Comparison of ENCODE assay signal across 9 mouse cellular contexts in the genomic region with DNA sequence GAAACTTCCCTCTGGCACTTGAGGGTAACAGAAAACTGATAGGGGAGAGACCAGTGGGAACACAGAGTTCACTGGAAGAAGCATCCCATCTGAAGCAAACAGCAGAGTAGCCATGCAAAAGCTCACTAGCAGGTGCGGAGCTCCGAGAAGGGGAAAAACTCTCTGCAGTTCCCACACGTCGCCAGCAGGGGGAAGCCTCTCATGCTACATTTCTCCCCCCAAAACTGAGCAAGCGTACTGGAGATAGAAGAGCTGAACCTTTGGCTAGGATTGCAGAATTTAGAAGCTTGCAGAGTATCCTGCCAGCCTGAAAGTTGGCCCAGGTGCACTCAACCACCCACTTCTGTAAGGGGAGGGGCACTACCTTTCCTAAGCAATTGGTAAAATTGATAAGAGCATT. TPM values are rescaled to one million over a fixed set of nuclear protein-coding genes. Genes with fewer than 3 reads are reported as not detected.
DNase-seq lines count a peak whose midpoint lies in the region; ATAC-seq and TF ChIP-seq lines count a peak whose summit lies in the region.
"Had no signal": no experiment of that assay in that cellular context is flagged by ENCODE, and none has a peak within 500 bp of the region (broad histone marks: within the 10 kb centered on the region; RNA-seq: fewer than 3 reads in every experiment).

No protein-coding gene starts in this region.

- 14% methylated on average over 5 of the region's 5 CpGs for WGBS in heart, embryonic 14.5 days
- 11% methylated on average over 5 of the region's 5 CpGs for WGBS in large intestine, adult 2 months
- WGBS in lung, embryonic 14.5 days: 9% methylated on average over 5 of the region's 5 CpGs

- no peak overlapping the region for H3K9ac ChIP-seq in heart, embryonic 14.5 days (ENCODE audit: low read length)
- no peak overlapping the region for H3K9ac ChIP-seq in lung, embryonic 14.5 days
- H3K9ac ChIP-seq: limb, embryonic 15.5 days had no signal

- no peak for ATAC-seq in heart, embryonic 14.5 days (ENCODE audit: insufficient number of reproducible peaks, insufficient read depth, low FRiP score, low read depth)
- ATAC-seq in lung, embryonic 14.5 days (ENCODE audit: insufficient read depth): peak; percentile 58; the same call in 1 of the 2 replicates
- no peak for ATAC-seq in erythroblast, adult 5-6 weeks (replicated peaks; ENCODE audit: low FRiP score, poor library complexity, severe bottlenecking)

- no peaks in the 10 kb centered on the region for H3K9me3 ChIP-seq in heart, embryonic 14.5 days (ENCODE audit: control insufficient read depth, low read length)
- H3K9me3 ChIP-seq in lung, embryonic 14.5 days (ENCODE audit: low read depth, low read length): no peaks in the 10 kb centered on the region
- H3K9me3 ChIP-seq: limb, embryonic 15.5 days had no signal

- H3K27ac ChIP-seq in heart, embryonic 14.5 days (replicated peaks in 1 of 2; ENCODE audit: control insufficient read depth in 1 of 2, insufficient read depth in 1 of 2, low read depth in 2 of 2, low read length in 2 of 2): no peak overlapping the region
- no peak overlapping the region for H3K27ac ChIP-seq in lung, embryonic 14.5 days (ENCODE audit: low read depth)
- H3K27ac ChIP-seq: limb, embryonic 15.5 days had no signal

- DNase-seq in CD8-positive naive resting alpha-beta T cell, adult 2 months (ENCODE audit: low read depth in 2 of 2, low spot score in 2 of 2): peak; percentile 58 to 75
- DNase-seq in adrenal gland, adult 2 months: peak; percentile 64
- DNase-seq in embryo, embryonic 9.5 days (ENCODE audit: extremely low spot score): peak; percentile 66
- peak; percentile 1 for DNase-seq in large intestine, adult 2 months (ENCODE audit: low read depth, low spot score)
- peak; percentile 84 for DNase-seq in lung, embryonic 14.5 days
- peak; percentile 57 for DNase-seq in right cerebral cortex, postnatal 25 days

- peaks cover 4% of the 10 kb centered on the region for H3K27me3 ChIP-seq in heart, embryonic 14.5 days (ENCODE audit: control insufficient read depth, insufficient read depth, low read length)
- H3K27me3 ChIP-seq in lung, embryonic 14.5 days (ENCODE audit: insufficient read depth, low read length): no peaks in the 10 kb centered on the region

- TF ChIP-seq CTCF in lung, embryonic 14.5 days (IDR thresholded peaks at IDR 0.05; ENCODE audit: low read depth): peak; percentile 82

- peak overlapping the region; percentile 4; the same call in 1 of the 2 replicates for H3K4me2 ChIP-seq in heart, embryonic 14.5 days (ENCODE audit: low read length)
- no peak overlapping the region for H3K4me2 ChIP-seq in lung, embryonic 14.5 days
- H3K4me2 ChIP-seq: limb, embryonic 15.5 days had no signal

- no peak overlapping the region for H3K4me3 ChIP-seq in heart, embryonic 14.5 days (ENCODE audit: control insufficient read depth in 1 of 2, insufficient read depth in 1 of 2, low read depth in 1 of 2, low read length in 2 of 2)
- no peak overlapping the region for H3K4me3 ChIP-seq in lung, embryonic 14.5 days (ENCODE audit: low read depth, low read length)
- H3K4me3 ChIP-seq: limb, embryonic 15.5 days had no signal

- H3K4me1 ChIP-seq in heart, embryonic 14.5 days (ENCODE audit: control insufficient read depth in 2 of 2, insufficient read depth in 2 of 2, low read length in 2 of 2): no peaks in the 10 kb centered on the region
- no peaks in the 10 kb centered on the region for H3K4me1 ChIP-seq in lung, embryonic 14.5 days (ENCODE audit: insufficient read depth)
- H3K4me1 ChIP-seq: limb, embryonic 15.5 days had no signal

- H3K36me3 ChIP-seq in heart, embryonic 14.5 days (ENCODE audit: control insufficient read depth, insufficient read depth, low read length): no peaks in the 10 kb centered on the region
- no peaks in the 10 kb centered on the region for H3K36me3 ChIP-seq in lung, embryonic 14.5 days (ENCODE audit: insufficient read depth)
- H3K36me3 ChIP-seq: limb, embryonic 15.5 days had no signal

RNA-seq across cellular contexts. Expression of a gene that starts 14.7 kb away (rescaled TPM):
- 1 to 10 TPM; 1.6 to 5.0 TPM for total RNA-seq in adrenal gland, adult 2 months (2021)
- 3.1 and 8.3 TPM in 2 replicates for polyA plus RNA-seq in adrenal gland, adult 2 months (2012; rRNA removed)
- 4.7 and 5.5 TPM in 2 replicates for polyA plus RNA-seq in heart, embryonic 14.5 days (2014; fragmentation: Nextera tagmentation; extraction: Ambion mirVana)
- 0.92 and 1.0 TPM in 2 replicates for polyA plus RNA-seq in large intestine, adult 2 months (2012; rRNA removed)
- 15.7 and 16.2 TPM in 2 replicates for polyA plus RNA-seq in lung, embryonic 14.5 days (2014; fragmentation: Nextera tagmentation; extraction: Ambion mirVana)
- total RNA-seq in erythroblast, adult 5-6 weeks (2015; ENCODE audit: low replicate concordance): not detected in 2 replicates
- 0.28 TPM in 1 of 2 replicates, not detected in the other for total RNA-seq in erythroblast, adult 5-6 weeks (2017; ENCODE audit: low replicate concordance)

Comparison
In these comparisons a context has a peak if more than half of its experiments do, and no peak if none do; other contexts are left out.
1. DNase-seq: peak in every context shown above with its lines; median percentile 84 in lung, embryonic 14.5 days; 66 in CD8-positive naive resting alpha-beta T cell, adult 2 months; 66 in embryo, embryonic 9.5 days; 64 in adrenal gland, adult 2 months; 57 in right cerebral cortex, postnatal 25 days; 1 in large intestine, adult 2 months.